Mouse (Mus musculus): ENCODE measurements around the gene Ror2.

Ror2 gene

GRCm38 (mm10) chr13:53285756-53286361 lies at the start of gene Ror2:
TSS of gene Ror2 (minus strand) at chr13:53286124.
- DNase-seq (ENCODE audit: low read depth) = no peak

- DNase-seq (ENCODE audit: low read depth) = no peak
Observed at GRCm38 (mm10) chr13:53333769-53334168, 47.8 kb upstream of the Ror2 start.

GRCm38 (mm10) chr13:53330246-53330645 lies 44.3 kb upstream of the Ror2 start:
- no peak for DNase-seq (ENCODE audit: low read depth)

- DNase-seq (ENCODE audit: low read depth) = no peak
Observed at GRCm38 (mm10) chr13:53325531-53325930, 39.6 kb upstream of the Ror2 start.

GRCm38 (mm10) chr13:53323661-53324060 lies 37.7 kb upstream of the Ror2 start:
- DNase-seq (ENCODE audit: low read depth) = no peak

- DNase-seq (ENCODE audit: low read depth) = no peak
Observed at GRCm38 (mm10) chr13:53320899-53321298, 35.0 kb upstream of the Ror2 start.

GRCm38 (mm10) chr13:53316515-53317295 lies 30.8 kb upstream of the Ror2 start:
- DNase-seq (ENCODE audit: low read depth) = no peak

GRCm38 (mm10) chr13:53315757-53316156 lies 29.8 kb upstream of the Ror2 start:
- peak; percentile 29 for DNase-seq (ENCODE audit: low read depth)

- DNase-seq (ENCODE audit: low read depth) = no peak
Observed at GRCm38 (mm10) chr13:53310442-53310841, 24.5 kb upstream of the Ror2 start.

GRCm38 (mm10) chr13:53309661-53310160 lies 23.8 kb upstream of the Ror2 start:
- DNase-seq (ENCODE audit: low read depth) = no peak

- no peak for DNase-seq (ENCODE audit: low read depth)
Observed at GRCm38 (mm10) chr13:53309148-53309547, 23.2 kb upstream of the Ror2 start.

GRCm38 (mm10) chr13:53306836-53307235 lies 20.9 kb upstream of the Ror2 start:
- DNase-seq (ENCODE audit: low read depth) = no peak

- peak; percentile 11 for DNase-seq (ENCODE audit: low read depth)
Observed at GRCm38 (mm10) chr13:53305256-53305655, 19.3 kb upstream of the Ror2 start.

GRCm38 (mm10) chr13:53302688-53303087 lies 16.8 kb upstream of the Ror2 start:
- DNase-seq (ENCODE audit: low read depth) = no peak

- no peak for DNase-seq (ENCODE audit: low read depth)
Observed at GRCm38 (mm10) chr13:53293065-53293464, 7.1 kb upstream of the Ror2 start.

- no peak for DNase-seq (ENCODE audit: low read depth)
Observed at GRCm38 (mm10) chr13:53292244-53292643, 6.3 kb upstream of the Ror2 start.

GRCm38 (mm10) chr13:53285261-53285755 lies 616 bp downstream of the Ror2 start:
- DNase-seq (ENCODE audit: low read depth) = no peak

- no peak for DNase-seq (ENCODE audit: low read depth)
Observed at GRCm38 (mm10) chr13:53284740-53285191, 1.2 kb downstream of the Ror2 start.

- no peak for DNase-seq (ENCODE audit: low read depth)
Observed at GRCm38 (mm10) chr13:53281604-53282396, 4.1 kb downstream of the Ror2 start.

GRCm38 (mm10) chr13:53278908-53279307 lies 7.0 kb downstream of the Ror2 start:
- no peak for DNase-seq (ENCODE audit: low read depth)

- no peak for DNase-seq (ENCODE audit: low read depth)
Observed at GRCm38 (mm10) chr13:53276381-53276780, 9.5 kb downstream of the Ror2 start.

GRCm38 (mm10) chr13:53275778-53276177 lies 10.1 kb downstream of the Ror2 start:
- DNase-seq (ENCODE audit: low read depth) = no peak
